Mouse (Mus musculus): ENCODE data around the gene Slc29a4.

Slc29a4 gene

GRCm38 (mm10) chr5:142739941-142740340 lies 47.6 kb downstream of the Slc29a4 start:
- no peak for DNase-seq (ENCODE audit: low read depth)

- DNase-seq (ENCODE audit: low read depth), result no peak
These were observed 54.8 kb downstream of the Slc29a4 start for GRCm38 (mm10) chr5:142747026-142747629.

GRCm38 (mm10) chr5:142750173-142750572 lies 57.9 kb downstream of the Slc29a4 start:
- DNase-seq (ENCODE audit: low read depth), result no peak

GRCm38 (mm10) chr5:142752241-142752640 lies 59.9 kb downstream of the Slc29a4 start:
- DNase-seq (ENCODE audit: low read depth), result no peak

- DNase-seq (ENCODE audit: low read depth), result no peak
These were observed 67.5 kb downstream of the Slc29a4 start for GRCm38 (mm10) chr5:142759786-142760185.

- no peak for DNase-seq (ENCODE audit: low read depth)
These were observed 69.1 kb downstream of the Slc29a4 start for GRCm38 (mm10) chr5:142761326-142761983.

- no peak for DNase-seq (ENCODE audit: low read depth)
These were observed 69.9 kb downstream of the Slc29a4 start for GRCm38 (mm10) chr5:142762082-142762807.

- no peak for DNase-seq (ENCODE audit: low read depth)
These were observed 72.0 kb downstream of the Slc29a4 start for GRCm38 (mm10) chr5:142764306-142764705.

- no peak for DNase-seq (ENCODE audit: low read depth)
These were observed 72.6 kb downstream of the Slc29a4 start for GRCm38 (mm10) chr5:142764889-142765288.

GRCm38 (mm10) chr5:142766708-142767107 lies 74.4 kb downstream of the Slc29a4 start:
- DNase-seq (ENCODE audit: low read depth), result no peak

- peak; percentile 37 for DNase-seq (ENCODE audit: low read depth)
These were observed 75.6 kb downstream of the Slc29a4 start for GRCm38 (mm10) chr5:142767937-142768336.

GRCm38 (mm10) chr5:142768352-142769267 lies 76.3 kb downstream of the Slc29a4 start:
- no peak for DNase-seq (ENCODE audit: low read depth)

- no peak for DNase-seq (ENCODE audit: low read depth)
These were observed 77.3 kb downstream of the Slc29a4 start for GRCm38 (mm10) chr5:142769641-142770040.

GRCm38 (mm10) chr5:142771034-142771433 lies 78.7 kb downstream of the Slc29a4 start:
- DNase-seq (ENCODE audit: low read depth), result no peak

GRCm38 (mm10) chr5:142771964-142772363 lies 79.7 kb downstream of the Slc29a4 start:
- no peak for DNase-seq (ENCODE audit: low read depth)
